Mouse (Mus musculus): Measurements from ENCODE around the gene Akip1. TPM values are rescaled to one million over a fixed set of nuclear protein-coding genes. Genes with fewer than 3 reads are reported as not detected.
A peak's percentile ranks its signal among the peaks of the same experiment; 100 is the strongest.

Akip1 gene
- total and polyA plus RNA-seq, 2 experiments from 2014 or later = 6.9 to 29.5 TPM

DNA sequence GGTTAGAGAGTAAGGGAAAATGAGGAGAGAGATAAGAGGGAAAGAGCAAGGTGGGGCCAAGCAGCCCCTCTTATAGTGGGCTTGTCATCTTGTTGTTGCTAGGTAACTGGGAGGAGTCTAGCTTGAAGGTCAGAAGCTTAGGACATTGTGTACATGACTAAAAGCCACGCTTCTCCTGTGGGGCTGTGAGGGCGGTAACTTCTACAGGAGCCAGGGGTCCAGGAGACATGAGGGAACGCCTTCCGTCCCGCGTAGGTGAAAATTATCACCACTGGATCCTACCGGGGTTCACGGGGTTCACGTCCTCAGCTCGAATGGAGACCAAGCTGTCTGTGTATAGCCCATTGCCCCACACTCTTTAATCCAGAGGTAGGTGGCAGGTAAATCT lies 8.2 kb upstream of the Akip1 start:
- TF ChIP-seq EP300 (IDR thresholded peaks at IDR 0.05; ENCODE audit: low read depth) (no peak), CTCF (IDR thresholded peaks at IDR 0.05; ENCODE audit: low read depth) (no peak)
- DNase-seq (ENCODE audit: low spot score) (no peak), ATAC-seq (ENCODE audit: insufficient read depth, low read depth) (no peak)
- H3K9ac ChIP-seq (replicated peaks; ENCODE audit: low read depth, low read length) = no peak overlapping the region
- no peaks in the 10 kb centered on the region for H3K9me3 ChIP-seq (replicated peaks; ENCODE audit: control insufficient read depth, low read length)
- H3K4me3 ChIP-seq (ENCODE audit: low read depth, low read length) = no peak overlapping the region
- no peaks in the 10 kb centered on the region for H3K36me3 ChIP-seq (replicated peaks; ENCODE audit: control insufficient read depth, insufficient read depth, low read length)
- H3K4me1 ChIP-seq (ENCODE audit: control insufficient read depth, insufficient read depth) = no peaks in the 10 kb centered on the region
- no peak overlapping the region for H3K4me2 ChIP-seq (ENCODE audit: low read depth, low read length)
- WGBS = 89% methylated on average over 10 of the region's 10 CpGs
- H3K27ac ChIP-seq (ENCODE audit: low read depth) = no peak overlapping the region
- no peaks in the 10 kb centered on the region for H3K27me3 ChIP-seq (ENCODE audit: control insufficient read depth, insufficient read depth, low read length)

DNA sequence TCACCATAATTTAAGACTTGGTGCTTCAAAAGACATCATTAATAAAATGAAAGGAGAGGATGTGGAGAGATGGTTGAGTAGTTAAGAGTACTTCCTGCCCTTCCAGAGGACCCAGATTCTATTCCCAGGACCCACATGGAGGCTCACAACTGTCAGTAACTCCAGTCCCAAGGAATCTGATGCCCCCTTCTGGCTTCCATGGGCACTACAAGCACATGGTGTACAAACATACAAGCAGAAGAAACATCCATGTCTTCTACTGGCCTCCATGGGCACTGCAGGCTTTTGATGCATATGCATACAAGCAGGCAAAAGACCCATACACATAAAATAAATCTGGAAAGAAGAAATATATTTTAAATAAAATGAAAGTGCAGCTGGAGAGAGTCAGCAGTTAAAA lies 3.3 kb upstream of the Akip1 start:
- TF ChIP-seq EP300 (IDR thresholded peaks at IDR 0.05; ENCODE audit: low read depth) (no peak), CTCF (IDR thresholded peaks at IDR 0.05; ENCODE audit: low read depth) (no peak)
- H3K4me1 ChIP-seq (ENCODE audit: control insufficient read depth, insufficient read depth) = 0 out of 2 replicates have a peak, but pooled peaks cover 2% of the 10 kb centered on the region
- ATAC-seq (ENCODE audit: insufficient read depth, low read depth) (no peak), DNase-seq (ENCODE audit: low spot score) (no peak)
- H3K4me2 ChIP-seq (ENCODE audit: low read depth, low read length) = no peak overlapping the region
- H3K9ac ChIP-seq (replicated peaks; ENCODE audit: low read depth, low read length) = no peak overlapping the region
- H3K36me3 ChIP-seq (replicated peaks; ENCODE audit: control insufficient read depth, insufficient read depth, low read length) = no peaks in the 10 kb centered on the region
- H3K9me3 ChIP-seq (replicated peaks; ENCODE audit: control insufficient read depth, low read length) = no peaks in the 10 kb centered on the region
- H3K4me3 ChIP-seq (ENCODE audit: low read depth, low read length) = no peak overlapping the region
- no peaks in the 10 kb centered on the region for H3K27me3 ChIP-seq (ENCODE audit: control insufficient read depth, insufficient read depth, low read length)
- no peak overlapping the region for H3K27ac ChIP-seq (ENCODE audit: low read depth)

DNA sequence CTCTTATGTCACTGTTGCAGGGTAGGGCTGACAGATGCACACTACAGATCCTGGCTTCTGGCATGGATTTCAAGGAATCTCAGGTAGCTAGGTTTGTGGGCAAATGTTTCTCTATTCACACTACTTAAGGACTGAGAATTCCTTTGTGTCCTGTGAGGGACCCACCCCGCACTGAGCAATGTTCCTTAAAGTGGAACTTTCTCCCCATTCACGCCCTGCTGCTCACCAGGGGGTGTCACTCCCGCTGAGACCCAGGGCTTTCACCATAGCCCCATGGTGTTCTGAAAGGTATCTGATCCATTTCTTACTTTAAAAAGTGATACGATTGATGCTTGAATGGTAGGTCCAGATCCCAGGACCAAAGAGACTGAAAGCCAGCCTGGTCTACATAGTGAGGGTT lies 769 bp upstream of the Akip1 start:
- Histone ChIP-seq H3K9ac (replicated peaks; ENCODE audit: low read depth, low read length) (no peak overlapping the region), H3K4me2 (ENCODE audit: low read depth, low read length) (peak overlapping the region; percentile 67; the same call in 1 of the 2 replicates), H3K9me3 (replicated peaks; ENCODE audit: control insufficient read depth, low read length) (no peaks in the 10 kb centered on the region), H3K36me3 (replicated peaks; ENCODE audit: control insufficient read depth, insufficient read depth, low read length) (no peaks in the 10 kb centered on the region), H3K27ac (ENCODE audit: low read depth) (no peak overlapping the region), H3K4me1 (ENCODE audit: control insufficient read depth, insufficient read depth) (0 out of 2 replicates have a peak, but pooled peaks cover 2% of the 10 kb centered on the region), H3K27me3 (ENCODE audit: control insufficient read depth, insufficient read depth, low read length) (no peaks in the 10 kb centered on the region), H3K4me3 (ENCODE audit: low read depth, low read length) (no peak overlapping the region)
- TF ChIP-seq CTCF (IDR thresholded peaks at IDR 0.05; ENCODE audit: low read depth) = no peak
- WGBS = 54% methylated on average over 4 of the region's 4 CpGs
- DNase-seq (ENCODE audit: low spot score) = no peak
- no peak for ATAC-seq (ENCODE audit: insufficient read depth, low read depth)

DNA sequence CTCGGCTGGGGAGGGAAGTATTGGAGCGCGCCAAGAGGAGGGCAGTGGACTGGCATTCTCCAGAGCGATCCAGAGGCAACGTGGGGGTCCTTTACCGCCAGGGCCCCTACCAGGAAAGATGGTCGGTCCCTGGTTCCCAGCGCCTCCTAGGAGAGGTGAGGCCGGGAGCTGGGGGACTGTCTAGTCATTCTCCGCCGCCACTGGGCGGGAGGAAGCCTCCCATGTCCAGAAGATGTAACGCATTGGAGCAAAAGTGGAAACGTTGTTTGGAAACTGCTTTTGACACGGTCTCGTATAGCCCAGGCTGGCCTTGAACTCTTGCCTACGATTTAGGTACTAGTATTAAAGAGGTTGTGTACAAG lies 507 bp downstream of the Akip1 start:
- Histone ChIP-seq H3K9me3 (replicated peaks; ENCODE audit: control insufficient read depth, low read length) (no peaks in the 10 kb centered on the region), H3K4me2 (ENCODE audit: low read depth, low read length) (peak overlapping the region; percentile 67), H3K27ac (ENCODE audit: low read depth) (peak overlapping the region; percentile 79), H3K27me3 (ENCODE audit: control insufficient read depth, insufficient read depth, low read length) (no peaks in the 10 kb centered on the region), H3K9ac (replicated peaks; ENCODE audit: low read depth, low read length) (peak overlapping the region; percentile 73), H3K4me1 (ENCODE audit: control insufficient read depth, insufficient read depth) (peaks cover 11% of the 10 kb centered on the region; the same call in 1 of the 2 replicates), H3K4me3 (ENCODE audit: low read depth, low read length) (peak overlapping the region; percentile 75), H3K36me3 (replicated peaks; ENCODE audit: control insufficient read depth, insufficient read depth, low read length) (no peaks in the 10 kb centered on the region)
- ATAC-seq (ENCODE audit: insufficient read depth, low read depth) (no peak), DNase-seq (ENCODE audit: low spot score) (no peak)
- 6% methylated on average over 17 of the region's 17 CpGs for WGBS
- TF ChIP-seq CTCF (IDR thresholded peaks at IDR 0.05; ENCODE audit: low read depth) (no peak), EP300 (IDR thresholded peaks at IDR 0.05; ENCODE audit: low read depth) (no peak)

DNA sequence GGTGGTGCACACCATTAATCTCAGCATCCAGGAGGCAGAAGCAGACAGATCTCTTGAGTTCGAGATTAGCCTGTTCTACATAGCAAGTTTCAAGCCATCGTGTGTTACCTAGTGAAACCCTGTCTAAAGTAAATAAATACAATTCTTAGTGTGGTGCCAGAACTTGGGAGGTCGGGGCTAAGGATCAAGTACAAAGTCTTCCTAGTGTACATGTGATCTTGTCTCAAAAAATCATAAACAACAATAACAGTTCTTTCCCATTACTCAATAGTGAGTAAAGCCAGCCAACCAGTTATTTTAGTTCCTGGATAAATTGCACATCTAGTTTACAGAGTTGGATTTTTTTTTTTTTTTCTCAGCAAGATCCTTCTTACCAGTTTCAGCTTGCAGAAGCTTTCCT lies 971 bp downstream of the Akip1 start:
- H3K4me3 ChIP-seq (ENCODE audit: low read depth, low read length) = peak overlapping the region; percentile 75; the same call in 1 of the 2 replicates
- no peaks in the 10 kb centered on the region for H3K27me3 ChIP-seq (ENCODE audit: control insufficient read depth, insufficient read depth, low read length)
- no peak overlapping the region for H3K9ac ChIP-seq (replicated peaks; ENCODE audit: low read depth, low read length)
- 66% methylated on average over 3 of the region's 3 CpGs for WGBS
- no peak for DNase-seq (ENCODE audit: low spot score)
- TF ChIP-seq CTCF (IDR thresholded peaks at IDR 0.05; ENCODE audit: low read depth) = no peak
- 0 out of 2 replicates have a peak overlapping the region, but pooled peaks have one; percentile 79 for H3K27ac ChIP-seq (ENCODE audit: low read depth)
- peaks cover 12% of the 10 kb centered on the region; the same call in 1 of the 2 replicates for H3K4me1 ChIP-seq (ENCODE audit: control insufficient read depth, insufficient read depth)
- no peaks in the 10 kb centered on the region for H3K36me3 ChIP-seq (replicated peaks; ENCODE audit: control insufficient read depth, insufficient read depth, low read length)
- ATAC-seq (ENCODE audit: insufficient read depth, low read depth) = no peak
- H3K4me2 ChIP-seq (ENCODE audit: low read depth, low read length) = peak overlapping the region; percentile 67
- no peaks in the 10 kb centered on the region for H3K9me3 ChIP-seq (replicated peaks; ENCODE audit: control insufficient read depth, low read length)

DNA sequence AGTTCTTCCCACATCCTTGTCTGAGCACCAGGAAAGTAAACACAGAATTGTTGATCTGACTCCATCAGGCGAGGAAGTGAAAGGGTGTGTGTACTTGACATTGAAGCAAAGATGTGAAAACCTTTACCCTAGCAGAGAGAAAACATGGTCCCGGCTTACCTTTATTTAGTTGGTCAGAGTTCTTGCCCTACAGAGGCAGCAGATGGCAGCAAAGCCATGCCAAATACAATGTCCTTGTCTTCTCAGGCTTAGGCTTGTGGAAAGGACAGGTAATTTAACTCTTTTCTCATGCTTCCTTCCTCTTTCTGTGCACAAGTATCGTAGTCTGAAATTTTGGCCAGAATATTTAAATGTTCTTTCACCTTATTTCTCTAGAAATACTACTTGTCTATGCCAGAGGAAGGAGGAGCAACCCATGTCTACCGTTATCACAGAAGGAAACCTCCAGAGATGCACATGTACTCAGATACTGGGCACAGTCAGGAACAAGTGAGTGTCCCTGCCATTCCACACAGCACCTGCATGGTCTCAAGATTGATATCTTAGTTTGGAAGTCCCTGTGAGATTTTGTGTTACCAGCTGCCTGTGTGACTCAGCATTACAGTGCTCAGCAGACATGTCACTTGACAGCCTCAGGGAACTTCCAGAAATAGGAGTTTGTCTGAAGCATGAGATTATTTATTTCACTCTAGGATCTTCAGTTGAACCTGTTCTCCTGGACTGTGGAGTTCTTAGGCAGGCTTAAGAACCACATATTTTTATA lies 3.7 kb downstream of the Akip1 start:
- ATAC-seq (ENCODE audit: insufficient read depth, low read depth) (no peak), DNase-seq (ENCODE audit: low spot score) (peak; percentile 75)
- WGBS = 36% methylated on average over 4 of the region's 4 CpGs
- H3K36me3 ChIP-seq (replicated peaks; ENCODE audit: control insufficient read depth, insufficient read depth, low read length) = peaks cover 9% of the 10 kb centered on the region
- peaks cover 18% of the 10 kb centered on the region; the same call in 1 of the 2 replicates for H3K4me1 ChIP-seq (ENCODE audit: control insufficient read depth, insufficient read depth)
- H3K9ac ChIP-seq (replicated peaks; ENCODE audit: low read depth, low read length) = no peak overlapping the region
- no peak overlapping the region for H3K27ac ChIP-seq (ENCODE audit: low read depth)
- H3K27me3 ChIP-seq (ENCODE audit: control insufficient read depth, insufficient read depth, low read length) = no peaks in the 10 kb centered on the region
- H3K4me3 ChIP-seq (ENCODE audit: low read depth, low read length) = no peak overlapping the region
- no peaks in the 10 kb centered on the region for H3K9me3 ChIP-seq (replicated peaks; ENCODE audit: control insufficient read depth, low read length)
- no peak overlapping the region for H3K4me2 ChIP-seq (ENCODE audit: low read depth, low read length)
- peak; percentile 84 for TF ChIP-seq CTCF (IDR thresholded peaks at IDR 0.05; ENCODE audit: low read depth)
- TF ChIP-seq EP300 (IDR thresholded peaks at IDR 0.05; ENCODE audit: low read depth) = no peak

All from heart, postnatal 0 days (tissue).